Mouse (Mus musculus) neural tube, embryonic 15.5 days (tissue): ENCODE data around the gene Omt2b. TPM values are rescaled to one million over a fixed set of nuclear protein-coding genes. Genes with fewer than 3 reads are reported as not detected.
"Not testable (repeated sequence)": the region's sequence is repeated elsewhere in the genome, so short reads cannot be mapped to it uniquely, and the experiment has no call there.

Experiments used
- ATAC-seq: fragments of 200-750 bp; cut with Nextera tagmentation; 2 replicates; pipeline ENCODE4 v1.8.0; 2017; ENCODE audit warnings: mild to moderate bottlenecking, moderate TSS enrichment, moderate library complexity; ENCODE audit not compliant: low FRiP score
- H3K27ac ChIP-seq: fragments of 300-500 bp; sonication (generic); replicated peaks from 2 replicates; pipeline ENCODE4 v1.5.1; 2015; ENCODE audit warnings: mild to moderate bottlenecking, inconsistent platforms
- H3K27me3 ChIP-seq: fragments of 300-500 bp; sonication (generic); replicated peaks from 2 replicates; pipeline ENCODE4 v1.6.1; 2015; ENCODE audit warnings: inconsistent platforms
- H3K36me3 ChIP-seq: fragments of 300-500 bp; sonication (generic); 2 replicates; pipeline ENCODE4 v1.6.1; 2015; ENCODE audit warnings: inconsistent platforms
- H3K4me1 ChIP-seq: fragments of 300-500 bp; sonication (generic); 2 replicates; pipeline ENCODE4 v1.6.1; 2015; ENCODE audit warnings: inconsistent platforms
- H3K4me2 ChIP-seq: fragments of 300-500 bp; sonication (generic); 2 replicates; pipeline ENCODE4 v1.6.1; 2015; ENCODE audit warnings: inconsistent platforms, mild to moderate bottlenecking, moderate library complexity
- H3K4me3 ChIP-seq: fragments of 300-500 bp; sonication (generic); replicated peaks from 2 replicates; pipeline ENCODE4 v1.5.1; 2015; ENCODE audit warnings: mild to moderate bottlenecking, inconsistent platforms
- H3K9ac ChIP-seq: fragments of 300-500 bp; sonication (generic); replicated peaks from 2 replicates; pipeline ENCODE4 v1.6.1; 2015; ENCODE audit warnings: mild to moderate bottlenecking, inconsistent platforms
- H3K9me3 ChIP-seq: fragments of 300-500 bp; sonication (generic); replicated peaks from 2 replicates; pipeline ENCODE4 v1.6.1; 2016; ENCODE audit warnings: inconsistent platforms
- WGBS: fragments of 180-500 bp; shearing (Covaris S2); methylation state at CpG from one replicate; pipeline ENCODE4 v1.1.7; 2015; ENCODE audit warnings: mixed read lengths; 5-methylcytosine and 5-hydroxymethylcytosine counted together
- polyA plus RNA-seq: library from polyadenylated mRNA; unstranded; fragments of >200 nt; fragmentation: Nextera tagmentation; extraction: Ambion mirVana; gene quantifications from 2 replicates; pipeline ENCODE4 v1.2.1, GENCODE M21; 2015

Omt2b gene
- polyA plus RNA-seq, 1 experiment from 2014 or later = not detected

- Histone ChIP-seq H3K4me1 (no peaks in the 10 kb centered on the region), H3K27ac (no peak overlapping the region), H3K4me3 (no peak overlapping the region), H3K36me3 (no peaks in the 10 kb centered on the region), H3K4me2 (no peak overlapping the region), H3K9ac (no peak overlapping the region), H3K9me3 (no peaks in the 10 kb centered on the region), H3K27me3 (no peaks in the 10 kb centered on the region)
- WGBS = 32% methylated on average over 1 of the region's 1 CpGs
- no peak for ATAC-seq
Measured at GRCm38 (mm10) chr9:78319499-78319898, 7.9 kb upstream of the Omt2b start.

- not testable (repeated sequence) for H3K36me3 ChIP-seq, H3K4me1 ChIP-seq, H3K27ac ChIP-seq, ATAC-seq, H3K4me3 ChIP-seq, H3K9ac ChIP-seq, H3K9me3 ChIP-seq, H3K4me2 ChIP-seq, H3K27me3 ChIP-seq
Measured at GRCm38 (mm10) chr9:78337050-78337449, 9.7 kb downstream of the Omt2b start.

- ATAC-seq, H3K27me3 ChIP-seq: not testable (repeated sequence)
- 11% methylated on average over 8 of the region's 8 CpGs for WGBS
Measured at GRCm38 (mm10) chr9:78340324-78340723, 12.9 kb downstream of the Omt2b start.

GRCm38 (mm10) chr9:78342494-78342893, 15.1 kb downstream of the Omt2b start:
- not testable (repeated sequence) for H3K27me3 ChIP-seq, H3K4me3 ChIP-seq, ATAC-seq, H3K9ac ChIP-seq, H3K4me1 ChIP-seq, H3K27ac ChIP-seq, H3K36me3 ChIP-seq, H3K9me3 ChIP-seq, H3K4me2 ChIP-seq
- 91% methylated on average over 4 of the region's 4 CpGs for WGBS

More at GRCm38 (mm10) chr9:78340324-78340723, 12.9 kb downstream of the Omt2b start:
- not testable (repeated sequence) for H3K27ac ChIP-seq, H3K4me1 ChIP-seq, H3K9ac ChIP-seq, H3K36me3 ChIP-seq, H3K4me3 ChIP-seq, H3K9me3 ChIP-seq
- peak overlapping the region; percentile 38 for H3K4me2 ChIP-seq

GRCm38 (mm10) chr9:78343055-78343454, 15.7 kb downstream of the Omt2b start:
- not testable (repeated sequence) for H3K4me2 ChIP-seq, H3K27ac ChIP-seq, H3K27me3 ChIP-seq, H3K4me1 ChIP-seq, H3K36me3 ChIP-seq, H3K9ac ChIP-seq, H3K4me3 ChIP-seq, H3K9me3 ChIP-seq, ATAC-seq
- 90% methylated on average over 9 of the region's 9 CpGs for WGBS

GRCm38 (mm10) chr9:78345235-78345634, 17.8 kb downstream of the Omt2b start:
- 57% methylated on average over 4 of the region's 4 CpGs for WGBS
- H3K4me3 ChIP-seq, H3K4me1 ChIP-seq, H3K9ac ChIP-seq, H3K4me2 ChIP-seq, H3K27ac ChIP-seq, ATAC-seq, H3K27me3 ChIP-seq, H3K9me3 ChIP-seq, H3K36me3 ChIP-seq: not testable (repeated sequence)

GRCm38 (mm10) chr9:78347004-78347403, 19.6 kb downstream of the Omt2b start:
- Histone ChIP-seq H3K9ac (no peak overlapping the region), H3K4me2 (no peak overlapping the region), H3K27ac (no peak overlapping the region), H3K9me3 (no peaks in the 10 kb centered on the region), H3K4me3 (no peak overlapping the region), H3K4me1 (no peaks in the 10 kb centered on the region), H3K27me3 (no peaks in the 10 kb centered on the region), H3K36me3 (no peaks in the 10 kb centered on the region)
- no peak for ATAC-seq
- 79% methylated on average over 3 of the region's 3 CpGs for WGBS

- H3K27me3 ChIP-seq, H3K27ac ChIP-seq, H3K9ac ChIP-seq, H3K4me3 ChIP-seq, H3K4me2 ChIP-seq, H3K4me1 ChIP-seq, ATAC-seq, H3K9me3 ChIP-seq, H3K36me3 ChIP-seq: not testable (repeated sequence)
- 70% methylated on average over 6 of the region's 6 CpGs for WGBS
Measured at GRCm38 (mm10) chr9:78348206-78349004, 21.0 kb downstream of the Omt2b start.

- WGBS = 79% methylated on average over 3 of the region's 3 CpGs
- H3K36me3 ChIP-seq, H3K27ac ChIP-seq, H3K4me2 ChIP-seq, H3K9me3 ChIP-seq, H3K4me1 ChIP-seq, H3K27me3 ChIP-seq, ATAC-seq, H3K4me3 ChIP-seq, H3K9ac ChIP-seq: not testable (repeated sequence)
Measured at GRCm38 (mm10) chr9:78349141-78349540, 21.8 kb downstream of the Omt2b start.

- not testable (repeated sequence) for H3K4me3 ChIP-seq, H3K4me2 ChIP-seq, H3K9ac ChIP-seq, H3K27ac ChIP-seq, H3K27me3 ChIP-seq, H3K9me3 ChIP-seq, ATAC-seq, H3K36me3 ChIP-seq, H3K4me1 ChIP-seq
Measured at GRCm38 (mm10) chr9:78350007-78350406, 22.6 kb downstream of the Omt2b start.

- Histone ChIP-seq H3K4me2 (no peak overlapping the region), H3K4me3 (no peak overlapping the region), H3K27ac (no peak overlapping the region), H3K4me1 (no peaks in the 10 kb centered on the region), H3K9me3 (no peaks in the 10 kb centered on the region), H3K9ac (no peak overlapping the region), H3K27me3 (no peaks in the 10 kb centered on the region), H3K36me3 (no peaks in the 10 kb centered on the region)
- ATAC-seq = no peak
- WGBS = 86% methylated on average over 6 of the region's 6 CpGs
Measured at GRCm38 (mm10) chr9:78351504-78352220, 24.3 kb downstream of the Omt2b start.
